Mouse (Mus musculus) cerebellum, adult 2 months (tissue): ENCODE results near the gene Atp6v0d1.
"Not testable (repeated sequence)": the region's sequence is repeated elsewhere in the genome, so short reads cannot be mapped to it uniquely, and the experiment has no call there.

Source experiments
- CTCF ChIP-seq: fragments of 200-500 bp; IDR thresholded peaks from 2 replicates; pipeline ENCODE4 v1.5.1; 2011; ENCODE audit warnings: low read depth, mild to moderate bottlenecking, control low read depth, low read length, moderate library complexity, borderline replicate concordance; ENCODE audit not compliant: insufficient read depth
- POLR2A ChIP-seq: fragments of 200-500 bp; IDR thresholded peaks from 2 replicates; pipeline ENCODE4 v1.6.1; 2011; ENCODE audit warnings: low read length, control low read depth, borderline replicate concordance; ENCODE audit not compliant: insufficient read depth

- not testable (repeated sequence) for TF ChIP-seq POLR2A, CTCF
These were observed 1.1 kb downstream of the Atp6v0d1 start for GRCm38 (mm10) chr8:105564573-105565229.
